Mouse (Mus musculus): ENCODE measurements around the gene Slc2a10.

DNA sequence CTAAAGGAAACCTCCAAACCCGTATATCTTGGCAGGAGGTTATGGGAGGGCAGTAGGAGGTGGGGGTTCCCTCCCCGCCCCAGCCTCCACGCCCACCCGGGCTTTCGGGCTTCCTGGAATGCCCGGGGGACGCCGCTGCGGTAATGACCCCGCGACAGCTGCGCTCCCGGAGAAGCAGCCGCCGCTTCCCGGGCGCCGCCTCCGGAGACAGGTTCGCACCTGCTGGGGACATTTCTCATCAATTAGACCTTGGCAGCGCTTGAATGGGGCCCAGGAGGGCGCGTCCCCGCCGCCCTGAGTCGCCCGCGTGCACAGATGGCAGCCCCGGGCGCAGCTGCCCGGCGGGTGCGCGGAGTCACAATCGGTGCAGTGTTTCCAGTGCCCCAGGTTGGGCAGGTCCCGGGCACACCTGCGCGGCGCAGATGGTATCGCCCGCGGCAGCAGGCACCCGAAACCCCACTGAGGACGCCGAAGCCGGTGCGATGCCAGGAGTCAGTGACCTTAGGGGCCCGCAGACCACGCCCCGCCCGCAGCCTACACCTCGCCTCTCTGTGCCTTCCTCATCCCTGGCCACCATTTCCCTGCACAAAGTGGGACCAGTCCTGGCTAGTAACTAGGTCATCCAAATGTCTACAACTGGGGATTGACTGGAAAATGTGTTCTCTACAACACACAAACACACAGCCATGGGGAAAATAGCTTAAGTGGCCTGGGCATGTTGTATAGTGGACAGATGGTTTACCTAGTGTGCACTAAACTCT, 59.9 kb downstream of the Slc2a10 start:
- TF ChIP-seq ZNF384 (IDR thresholded peaks at IDR 0.05; ENCODE audit: low read depth, low read length), result no peak
- no peak for TF ChIP-seq ZC3H11A (IDR thresholded peaks at IDR 0.05; ENCODE audit: borderline replicate concordance, low read depth, low read length)
- no peak for TF ChIP-seq HCFC1 (IDR thresholded peaks at IDR 0.05; ENCODE audit: borderline replicate concordance, insufficient read depth, low read length)
- TF ChIP-seq CHD2 (IDR thresholded peaks at IDR 0.05; ENCODE audit: low read depth, low read length), result no peak
- no peak for TF ChIP-seq MAFK (IDR thresholded peaks at IDR 0.05; ENCODE audit: insufficient read depth, low read depth, low read length)

All from ES-E14 (cell line).